Mouse (Mus musculus) heart, embryonic 15.5 days (tissue): ENCODE data around the gene Mapk11. TPM values are rescaled to one million over a fixed set of nuclear protein-coding genes. Genes with fewer than 3 reads are reported as not detected.

Experiments
- ATAC-seq: fragments of 200-750 bp; cut with Nextera tagmentation; replicated peaks from 2 replicates; pipeline ENCODE4 v1.8.0; 2017; ENCODE audit warnings: low read depth, moderate TSS enrichment; ENCODE audit not compliant: insufficient number of reproducible peaks, insufficient read depth, low FRiP score
- H3K27ac ChIP-seq: fragments of 300-500 bp; sonication (generic); 2 replicates; pipeline ENCODE4 v1.5.1; 2015; ENCODE audit warnings: mild to moderate bottlenecking, inconsistent platforms
- H3K27me3 ChIP-seq: fragments of 300-500 bp; sonication (generic); 2 replicates; pipeline ENCODE4 v1.6.1; 2015; ENCODE audit warnings: inconsistent platforms
- H3K36me3 ChIP-seq: fragments of 300-500 bp; sonication (generic); 2 replicates; pipeline ENCODE4 v1.6.1; 2015; ENCODE audit warnings: mild to moderate bottlenecking, inconsistent platforms
- H3K4me1 ChIP-seq: fragments of 300-500 bp; sonication (generic); replicated peaks from 2 replicates; pipeline ENCODE4 v1.6.1; 2015; ENCODE audit warnings: inconsistent platforms
- H3K4me2 ChIP-seq: fragments of 300-500 bp; sonication (generic); 2 replicates; pipeline ENCODE4 v1.6.1; 2015; ENCODE audit warnings: inconsistent platforms, mild to moderate bottlenecking, moderate library complexity
- H3K4me3 ChIP-seq: fragments of 300-500 bp; sonication (generic); 2 replicates; pipeline ENCODE4 v1.5.1; 2015; ENCODE audit warnings: mild to moderate bottlenecking, inconsistent platforms
- H3K9ac ChIP-seq: fragments of 300-500 bp; sonication (generic); 2 replicates; pipeline ENCODE4 v1.6.1; 2015; ENCODE audit warnings: mild to moderate bottlenecking, inconsistent platforms
- H3K9me3 ChIP-seq: fragments of 300-500 bp; sonication (generic); replicated peaks from 2 replicates; pipeline ENCODE4 v1.6.1; 2016; ENCODE audit warnings: inconsistent platforms
- WGBS: fragments of 180-500 bp; shearing (Covaris S2); methylation state at CpG from one replicate; pipeline ENCODE4 v1.1.7; 2015; ENCODE audit warnings: mixed read lengths; 5-methylcytosine and 5-hydroxymethylcytosine counted together
- polyA plus RNA-seq: library from polyadenylated mRNA; unstranded; fragments of >200 nt; fragmentation: Nextera tagmentation; extraction: Ambion mirVana; gene quantifications from 2 replicates; pipeline ENCODE4 v1.2.1, GENCODE M21; 2015

Gene Mapk11
- polyA plus RNA-seq, 1 experiment from 2014 or later: 3.1 TPM

DNA sequence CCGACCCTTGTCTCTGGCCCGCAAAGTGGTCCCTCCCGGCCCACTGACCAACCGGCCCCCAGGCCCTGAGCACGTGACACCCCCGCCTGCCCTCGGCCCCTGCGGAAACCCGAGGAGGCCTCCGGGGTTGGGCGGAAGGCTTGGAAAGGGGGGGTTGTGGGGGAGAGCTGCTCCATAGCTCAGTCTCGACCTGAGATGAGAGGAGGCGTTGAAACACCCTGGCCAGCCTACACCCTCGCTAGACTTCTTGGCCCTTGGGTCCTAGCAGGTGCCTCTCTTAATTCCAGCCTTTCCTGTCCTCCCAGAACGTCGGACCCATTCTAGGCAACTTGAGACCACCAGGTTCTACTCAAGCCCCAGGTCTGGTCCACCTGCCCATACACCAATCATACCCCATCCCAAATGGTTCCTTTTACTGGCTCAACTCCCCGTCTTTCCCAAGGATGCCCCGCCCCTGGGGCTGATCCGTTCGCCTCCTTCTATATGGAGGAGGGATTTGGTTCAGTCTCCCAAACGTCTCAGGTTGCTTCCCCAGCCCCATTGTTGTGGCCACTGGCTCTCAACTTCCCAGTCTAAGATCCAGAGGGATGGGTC is 8.7 kb downstream of the Mapk11 start, which contains the start of gene Mapk12:
Gene Mapk12, minus strand, starts transcription at position 45 of the 594 bp plus-strand sequence.
- peak; percentile 67 for ATAC-seq
- Histone ChIP-seq H3K27me3 (peaks cover 62% of the 10 kb centered on the region), H3K27ac (0 out of 2 replicates have a peak within 1 kb of the TSS, but pooled peaks have one; percentile 30), H3K4me1 (peaks cover 34% of the 10 kb centered on the region), H3K9ac (peak within 1 kb of the TSS; percentile 61), H3K9me3 (no peaks in the 10 kb centered on the region), H3K36me3 (no peaks in the 10 kb centered on the region), H3K4me3 (peak within 1 kb of the TSS; percentile 63), H3K4me2 (peak within 1 kb of the TSS; percentile 98)
- WGBS: 1% methylated on average over 21 of the region's 21 CpGs

- peaks cover 56% of the 10 kb centered on the region for H3K27me3 ChIP-seq
- ATAC-seq: peak; percentile 12; the same call in 1 of the 2 replicates
- no peaks in the 10 kb centered on the region for H3K9me3 ChIP-seq
- under 1% methylated on average over 53 of the region's 53 CpGs for WGBS
- peak overlapping the region; percentile 98 for H3K4me2 ChIP-seq
- H3K36me3 ChIP-seq: no peaks in the 10 kb centered on the region
- H3K9ac ChIP-seq: peak overlapping the region; percentile 61
- H3K4me3 ChIP-seq: peak overlapping the region; percentile 63
- 0 out of 2 replicates have a peak overlapping the region, but pooled peaks have one; percentile 30 for H3K27ac ChIP-seq
- H3K4me1 ChIP-seq: peaks cover 34% of the 10 kb centered on the region
Measured at GRCm38 (mm10) chr15:89140048-89140658, 9.3 kb downstream of the Mapk11 start.

- no peak overlapping the region for H3K4me2 ChIP-seq
- H3K4me1 ChIP-seq: peaks cover 34% of the 10 kb centered on the region
- H3K4me3 ChIP-seq: no peak overlapping the region
- H3K36me3 ChIP-seq: no peaks in the 10 kb centered on the region
- ATAC-seq: no peak
- no peak overlapping the region for H3K9ac ChIP-seq
- peaks cover 42% of the 10 kb centered on the region for H3K27me3 ChIP-seq
- H3K27ac ChIP-seq: no peak overlapping the region
- H3K9me3 ChIP-seq: no peaks in the 10 kb centered on the region
- 90% methylated on average over 6 of the region's 6 CpGs for WGBS
Measured at GRCm38 (mm10) chr15:89138531-89138930, 10.9 kb downstream of the Mapk11 start.

GRCm38 (mm10) chr15:89138046-89138405 is 11.4 kb downstream of the Mapk11 start:
- Histone ChIP-seq H3K4me2 (0 out of 2 replicates have a peak overlapping the region, but pooled peaks have one; percentile 48), H3K36me3 (no peaks in the 10 kb centered on the region), H3K9ac (no peak overlapping the region), H3K9me3 (no peaks in the 10 kb centered on the region), H3K4me1 (peaks cover 34% of the 10 kb centered on the region), H3K27me3 (peaks cover 38% of the 10 kb centered on the region), H3K27ac (no peak overlapping the region), H3K4me3 (no peak overlapping the region)
- WGBS: 80% methylated on average over 7 of the region's 7 CpGs
- ATAC-seq: no peak

GRCm38 (mm10) chr15:89137378-89138045 is 11.9 kb downstream of the Mapk11 start:
- peak overlapping the region; percentile 48 for H3K4me2 ChIP-seq
- no peaks in the 10 kb centered on the region for H3K36me3 ChIP-seq
- peaks cover 35% of the 10 kb centered on the region for H3K27me3 ChIP-seq
- peak overlapping the region; percentile 25; the same call in 1 of the 2 replicates for H3K9ac ChIP-seq
- ATAC-seq: peak; percentile 44
- peak overlapping the region; percentile 13; the same call in 1 of the 2 replicates for H3K4me3 ChIP-seq
- 53% methylated on average over 11 of the region's 11 CpGs for WGBS
- peaks cover 34% of the 10 kb centered on the region for H3K4me1 ChIP-seq
- H3K27ac ChIP-seq: peak overlapping the region; percentile 23; the same call in 1 of the 2 replicates
- H3K9me3 ChIP-seq: no peaks in the 10 kb centered on the region

DNA sequence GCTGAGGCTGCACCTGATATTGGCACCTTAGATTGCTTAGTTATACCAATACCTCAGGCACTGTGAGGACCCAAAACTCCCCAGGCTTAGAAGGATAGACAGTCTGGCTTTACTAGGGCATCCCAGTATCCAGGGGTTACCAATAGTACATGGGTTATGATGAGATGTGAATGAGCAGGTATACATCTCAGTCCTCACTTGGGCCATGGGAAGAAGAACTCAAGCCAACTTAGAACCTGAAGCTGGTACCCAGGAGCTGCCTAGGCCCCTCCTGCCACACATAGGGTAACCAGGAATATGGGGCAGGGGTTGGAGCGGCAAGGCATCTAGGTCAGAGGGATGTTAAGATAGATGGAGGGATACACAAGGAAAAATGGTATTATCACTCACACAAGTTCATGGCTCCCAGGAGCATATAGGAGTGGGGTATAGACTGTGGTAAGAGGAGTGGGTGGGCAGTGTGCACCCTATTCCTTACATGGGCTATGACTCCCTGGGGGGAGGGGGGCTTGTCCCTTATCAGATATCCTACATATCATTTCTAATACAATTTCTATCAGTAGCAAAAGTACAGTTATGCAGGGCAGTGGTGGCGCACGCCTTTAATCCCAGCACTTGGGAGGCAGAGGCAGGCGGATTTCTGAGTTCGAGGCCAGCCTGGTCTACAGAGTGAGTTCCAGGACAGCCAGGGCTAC is 12.8 kb downstream of the Mapk11 start:
- Histone ChIP-seq H3K27me3 (peaks cover 26% of the 10 kb centered on the region), H3K27ac (no peak overlapping the region), H3K9me3 (no peaks in the 10 kb centered on the region), H3K36me3 (no peaks in the 10 kb centered on the region), H3K4me3 (no peak overlapping the region), H3K4me1 (peaks cover 34% of the 10 kb centered on the region), H3K4me2 (no peak overlapping the region), H3K9ac (no peak overlapping the region)
- WGBS: 94% methylated on average over 5 of the region's 5 CpGs
- no peak for ATAC-seq

DNA sequence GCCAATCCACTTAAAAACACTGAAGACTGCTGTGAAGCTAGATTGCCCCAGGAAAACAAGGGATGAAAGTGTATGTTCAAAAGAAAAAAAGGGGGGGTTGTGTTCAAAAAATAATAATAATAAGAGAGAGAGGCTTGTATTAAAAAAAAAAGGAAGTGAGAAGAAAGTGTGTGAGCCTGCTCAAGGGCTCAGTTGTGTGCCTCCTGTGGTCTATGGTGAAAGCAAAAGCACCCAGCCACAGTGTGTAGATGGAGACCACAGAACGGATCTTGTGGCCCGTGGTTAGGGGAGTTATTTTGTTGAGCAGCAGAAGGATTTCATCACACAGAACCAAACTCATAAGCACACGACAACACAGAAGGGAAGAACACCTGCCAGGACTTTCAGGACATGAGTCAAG is 18.1 kb downstream of the Mapk11 start:
- H3K27ac ChIP-seq: no peak overlapping the region
- H3K4me3 ChIP-seq: no peak overlapping the region
- H3K4me1 ChIP-seq: peaks cover 15% of the 10 kb centered on the region
- H3K4me2 ChIP-seq: no peak overlapping the region
- H3K9ac ChIP-seq: no peak overlapping the region
- no peak for ATAC-seq
- WGBS: 70% methylated on average over 3 of the region's 3 CpGs
- no peaks in the 10 kb centered on the region for H3K9me3 ChIP-seq
- no peaks in the 10 kb centered on the region for H3K27me3 ChIP-seq
- H3K36me3 ChIP-seq: no peaks in the 10 kb centered on the region

DNA sequence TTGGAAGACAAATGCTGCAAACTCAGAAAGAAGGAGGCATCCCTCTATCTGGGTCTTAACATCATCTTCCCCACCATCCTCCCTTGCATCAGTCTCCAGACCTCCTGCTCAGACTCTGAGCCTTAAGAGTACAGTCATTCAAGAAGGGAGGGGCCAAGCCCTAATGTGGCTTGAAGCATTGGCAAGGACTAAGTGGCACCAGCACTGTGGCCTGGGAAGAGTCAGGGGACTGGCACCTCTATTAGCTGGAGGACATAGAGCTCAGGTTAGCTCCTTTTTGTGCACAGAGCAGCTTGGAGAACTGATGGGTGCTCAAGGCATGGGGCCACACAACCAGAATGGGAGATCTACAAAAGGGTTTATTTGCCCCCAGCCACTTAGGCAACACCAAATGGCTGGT is 19.2 kb downstream of the Mapk11 start:
- no peaks in the 10 kb centered on the region for H3K9me3 ChIP-seq
- no peak overlapping the region for H3K4me2 ChIP-seq
- H3K27me3 ChIP-seq: no peaks in the 10 kb centered on the region
- H3K9ac ChIP-seq: no peak overlapping the region
- no peaks in the 10 kb centered on the region for H3K36me3 ChIP-seq
- peaks cover 15% of the 10 kb centered on the region for H3K4me1 ChIP-seq
- no peak overlapping the region for H3K4me3 ChIP-seq
- no peak for ATAC-seq
- no peak overlapping the region for H3K27ac ChIP-seq

DNA sequence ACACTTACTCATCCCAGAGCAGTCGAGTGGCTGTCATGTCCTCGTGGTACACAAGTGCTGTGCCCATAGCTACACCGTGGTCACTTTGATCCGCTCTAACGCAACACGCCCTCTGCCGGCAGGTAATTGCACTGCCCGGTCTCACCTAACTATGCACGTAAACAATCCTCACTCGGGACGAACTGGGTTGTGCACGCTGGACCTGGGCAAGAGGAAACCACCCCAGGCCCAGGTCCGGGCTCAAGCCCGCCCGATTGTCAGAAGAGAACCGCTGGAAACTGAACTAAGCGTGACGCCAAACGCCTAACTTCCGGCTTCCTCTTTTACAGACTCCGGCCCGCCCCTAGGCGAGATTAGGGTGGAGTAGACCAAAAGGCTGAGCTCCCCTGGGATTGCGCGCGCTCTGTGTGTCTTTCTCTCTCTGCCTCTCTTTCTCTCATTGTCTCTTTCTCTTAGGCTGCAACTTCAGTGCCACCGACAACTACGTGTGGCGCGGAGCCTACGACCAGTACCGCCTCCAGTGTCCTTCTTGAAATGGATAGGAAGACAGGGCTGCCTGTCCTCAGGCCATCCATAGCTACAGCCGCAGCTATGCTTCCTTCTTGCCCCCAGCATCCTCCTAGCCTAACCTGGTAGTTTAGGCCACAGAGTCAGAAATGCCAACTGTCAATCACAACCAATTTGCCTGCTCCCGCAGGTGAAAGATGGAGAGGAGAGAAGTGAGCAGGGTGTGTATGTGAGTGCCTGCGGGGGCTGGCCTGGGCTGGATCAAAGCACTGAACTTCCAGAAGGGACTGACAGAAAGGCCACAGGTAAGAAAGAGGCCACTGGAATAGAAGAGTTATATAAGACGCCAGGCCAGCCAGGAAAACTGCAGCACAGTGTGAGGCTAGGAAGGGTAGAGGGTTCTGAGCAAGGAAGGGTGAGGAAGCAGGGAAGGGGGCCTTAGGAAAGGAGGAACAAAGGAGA is 20.8 kb downstream of the Mapk11 start, which contains the start of gene Hdac10:
Gene Hdac10, minus strand, starts transcription at position 319 of the 969 bp plus-strand sequence.
- Histone ChIP-seq H3K27ac (peak within 1 kb of the TSS; percentile 89), H3K4me1 (peaks cover 18% of the 10 kb centered on the region), H3K4me3 (peak within 1 kb of the TSS; percentile 84), H3K4me2 (peak within 1 kb of the TSS; percentile 93), H3K36me3 (peaks cover 8% of the 10 kb centered on the region; the same call in 1 of the 2 replicates), H3K9ac (peak within 1 kb of the TSS; percentile 78), H3K27me3 (no peaks in the 10 kb centered on the region), H3K9me3 (no peaks in the 10 kb centered on the region)
- 3% methylated on average over 36 of the region's 36 CpGs for WGBS
- ATAC-seq: peak; percentile 79

GRCm38 (mm10) chr15:89127364-89127940 is 22.0 kb downstream of the Mapk11 start:
- no peak overlapping the region for H3K27ac ChIP-seq
- H3K9me3 ChIP-seq: no peaks in the 10 kb centered on the region
- 81% methylated on average over 8 of the region's 8 CpGs for WGBS

More at GRCm38 (mm10) chr15:89127364-89127940, 22.0 kb downstream of the Mapk11 start:
- Histone ChIP-seq H3K36me3 (peaks cover 8% of the 10 kb centered on the region; the same call in 1 of the 2 replicates), H3K4me2 (peak overlapping the region; percentile 93), H3K4me1 (peaks cover 25% of the 10 kb centered on the region), H3K9ac (peak overlapping the region; percentile 78), H3K4me3 (peak overlapping the region; percentile 84), H3K27me3 (no peaks in the 10 kb centered on the region)
- ATAC-seq: no peak
